Mouse (Mus musculus) ovary, postnatal 10 days (tissue): ENCODE data around the gene Gm11077.

ENCODE experiments used
- DNase-seq: peaks from one replicate; pipeline ENCODE4 v3.0.0; 2022; ENCODE audit warnings: low spot score

Gene Gm11077

DNA sequence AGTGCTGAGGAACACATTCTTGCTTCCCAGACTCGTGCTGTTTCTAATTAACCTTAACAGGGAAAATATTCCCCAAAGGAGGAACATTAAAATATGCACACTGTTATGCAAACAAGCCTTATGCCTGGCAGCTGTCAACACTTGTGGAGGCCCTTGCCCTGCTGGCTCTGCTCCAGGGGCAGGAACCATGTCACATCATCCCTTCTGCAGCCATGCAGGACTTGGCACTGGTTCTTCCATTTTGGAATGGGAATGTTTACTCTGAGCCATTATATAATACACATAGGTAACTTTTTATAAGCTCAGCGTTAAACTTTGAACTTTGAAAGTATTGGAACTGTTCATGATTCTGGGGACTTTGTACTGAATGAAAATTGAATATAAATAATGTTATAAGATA is 18.5 kb downstream of the Gm11077 start:
- no peak for DNase-seq

DNA sequence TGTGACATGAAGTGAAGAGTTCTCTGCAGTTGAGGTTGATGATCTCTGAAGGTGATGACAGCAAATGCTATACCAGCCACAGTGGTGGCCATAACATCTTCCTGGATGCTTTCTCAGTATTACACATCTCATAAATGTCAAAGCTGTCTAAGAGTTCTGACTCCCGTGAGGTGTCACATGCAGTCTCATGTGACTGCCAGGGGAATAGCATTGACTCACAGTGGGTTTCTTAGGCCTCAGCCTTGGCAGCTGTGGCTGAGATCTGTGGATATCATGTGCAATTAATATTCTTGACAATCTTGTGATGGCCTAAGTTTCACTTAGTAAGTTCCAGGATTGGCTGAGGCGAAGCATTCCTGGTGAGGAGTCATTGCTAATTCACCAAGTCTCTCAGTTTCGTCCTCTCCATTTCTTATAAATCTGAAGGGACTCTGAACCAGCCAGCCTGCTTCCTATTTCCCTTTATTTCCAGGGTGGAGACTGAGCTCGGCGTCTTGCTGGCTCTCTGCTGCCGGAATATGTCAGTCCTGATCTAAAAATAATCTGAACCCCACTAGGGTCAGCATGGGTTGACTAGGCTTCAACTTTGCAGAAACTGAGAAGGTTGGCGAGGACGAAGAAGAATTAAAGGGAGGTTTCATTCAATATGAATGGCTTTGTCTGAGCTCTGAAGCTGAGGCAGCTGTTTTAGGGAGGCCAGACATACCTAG is 21.4 kb downstream of the Gm11077 start:
- no peak for DNase-seq

DNA sequence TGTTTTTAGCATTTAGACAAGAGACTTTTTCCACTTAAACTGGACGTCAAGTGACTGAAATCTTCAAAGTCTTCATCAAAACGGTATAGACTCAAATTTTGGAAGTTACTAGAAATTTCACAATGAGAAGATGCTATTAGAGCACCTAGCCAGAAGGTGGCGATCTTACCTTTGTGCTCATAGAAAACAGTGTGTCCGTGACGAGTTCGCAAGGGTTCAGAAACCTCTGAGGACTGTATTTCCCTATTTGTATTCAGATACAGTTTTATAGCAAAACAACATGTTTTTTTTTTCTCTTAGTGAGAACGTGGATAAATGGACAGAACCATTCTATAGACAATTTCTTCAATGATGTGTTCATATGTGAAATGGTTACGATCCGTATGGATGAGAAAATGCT is 37.3 kb downstream of the Gm11077 start:
- no peak for DNase-seq

DNA sequence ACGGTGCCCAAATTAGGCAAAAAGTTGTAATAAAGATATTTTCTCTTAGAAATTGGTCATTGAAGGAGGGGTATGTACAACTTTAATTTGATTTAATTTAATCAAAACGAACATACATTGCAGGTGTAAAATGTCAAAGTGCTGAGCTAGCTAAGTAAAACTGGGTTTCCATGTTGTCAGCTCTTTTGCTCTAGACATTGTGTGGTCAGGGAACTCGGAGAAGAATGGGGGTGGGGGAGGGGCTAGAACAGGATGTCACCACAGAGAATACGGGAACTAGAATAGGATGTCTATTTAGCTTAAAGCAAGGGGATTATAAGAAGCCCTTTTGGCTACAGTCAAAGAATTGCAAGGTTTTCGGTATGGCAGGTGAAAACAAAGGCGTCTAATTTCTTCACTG is 38.2 kb downstream of the Gm11077 start:
- no peak for DNase-seq

DNA sequence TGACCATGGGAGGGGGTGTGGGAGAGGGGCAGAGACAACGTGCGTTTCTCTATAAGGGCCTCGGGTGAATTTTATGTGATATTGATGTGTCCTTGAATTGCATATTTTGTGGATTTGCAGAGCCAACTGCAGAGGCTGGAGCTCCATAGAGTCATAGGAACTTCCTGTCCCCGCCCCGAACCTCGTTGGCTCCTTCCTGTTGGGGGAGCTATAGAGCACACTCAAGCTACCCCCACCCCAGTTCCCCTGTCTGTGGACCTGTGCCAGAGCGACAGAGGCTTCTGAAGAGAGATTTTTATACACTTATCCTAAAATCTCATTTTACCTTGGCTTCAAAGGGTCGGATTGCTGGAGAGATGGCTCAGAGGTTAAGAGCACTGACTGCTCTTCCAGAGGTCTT is 39.1 kb downstream of the Gm11077 start:
- no peak for DNase-seq

DNA sequence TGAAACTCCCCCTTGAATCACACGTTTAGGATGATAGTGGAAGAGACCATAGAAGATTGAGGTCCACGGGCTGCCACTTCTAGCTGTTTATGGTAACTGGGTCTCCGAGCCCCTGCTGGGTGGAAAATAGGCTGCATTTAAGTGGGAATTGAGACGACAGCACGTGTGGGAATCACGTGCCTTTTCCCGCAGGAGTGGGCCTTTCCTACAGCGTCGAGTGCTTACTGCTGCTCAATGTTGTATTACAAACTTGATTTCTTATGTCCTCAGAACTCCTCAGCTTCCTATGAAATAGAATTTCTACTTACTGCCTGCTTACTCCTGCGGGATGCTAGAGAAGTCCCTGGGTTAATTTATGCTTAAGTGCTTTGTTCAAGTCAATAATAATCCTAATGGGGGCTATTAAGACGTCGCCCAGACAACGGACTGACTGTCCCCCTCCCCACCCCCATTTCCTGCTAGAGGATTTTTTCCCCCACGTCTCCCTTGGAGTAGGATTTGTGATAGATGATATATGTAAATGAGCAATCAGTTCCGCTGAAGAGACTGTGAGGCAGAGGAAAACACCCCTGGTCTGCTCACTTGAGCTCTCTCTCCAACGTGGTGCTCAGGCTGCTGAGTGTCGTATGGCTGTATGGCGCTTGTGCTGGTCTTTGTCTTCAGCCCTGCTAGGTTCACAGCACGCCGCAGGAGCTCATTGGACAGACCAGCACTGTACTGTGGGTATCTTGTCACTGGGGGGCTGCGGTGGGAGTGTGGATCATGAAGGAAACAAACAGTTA is 40.0 kb downstream of the Gm11077 start:
- DNase-seq: no peak

DNA sequence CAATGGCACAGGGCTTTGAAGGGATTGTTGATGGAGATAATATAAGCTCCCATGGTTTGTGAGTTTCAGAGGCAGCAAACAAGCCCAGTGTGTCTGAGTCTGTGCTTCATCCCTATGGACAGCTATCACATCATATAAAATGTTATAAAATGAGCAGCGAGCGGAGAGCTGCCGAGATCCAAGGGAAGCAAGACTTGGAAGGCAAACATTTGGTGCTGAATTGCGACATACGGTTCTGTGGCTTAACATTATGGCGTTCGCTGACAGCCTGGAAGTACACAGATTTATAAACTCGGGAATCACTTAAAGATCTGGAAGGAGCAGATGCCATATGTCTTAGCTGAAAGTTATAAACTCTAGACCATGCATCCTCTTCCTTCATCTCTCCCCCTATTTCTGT is 47.2 kb downstream of the Gm11077 start:
- DNase-seq: no peak

DNA sequence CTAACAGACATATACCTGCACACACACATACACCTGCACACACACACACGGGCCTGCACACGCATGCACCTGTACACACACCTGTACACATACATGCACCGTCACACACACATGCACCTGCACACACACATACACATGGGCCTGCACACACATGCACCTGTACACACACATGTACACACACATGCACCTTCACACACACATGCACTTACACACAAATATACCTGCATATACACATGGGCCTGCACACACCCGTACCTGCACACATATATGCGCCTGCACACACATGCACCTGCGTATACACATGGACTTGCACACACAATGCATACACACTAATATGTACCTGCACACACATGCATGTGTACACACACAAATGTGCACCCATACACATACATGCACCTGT is 53.4 kb downstream of the Gm11077 start:
- DNase-seq: no peak

DNA sequence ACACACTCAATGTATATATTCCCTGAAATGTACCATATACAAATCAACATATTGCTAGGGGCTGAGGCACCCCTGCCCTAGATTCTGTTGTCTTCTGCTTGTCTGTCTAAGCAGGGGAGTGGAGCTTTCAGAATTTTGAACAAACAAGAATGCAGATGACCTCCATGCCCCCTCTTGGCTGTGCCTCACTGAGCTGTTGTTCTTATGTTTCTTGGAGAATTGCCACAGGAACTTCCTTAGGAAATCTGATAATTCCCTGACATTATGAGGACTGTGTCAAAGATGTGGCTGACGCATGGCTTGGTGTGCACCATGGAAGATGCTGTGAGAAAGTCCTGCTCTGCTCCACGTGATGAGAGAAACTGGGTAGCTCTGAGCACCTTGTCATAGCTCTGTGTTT is 57.0 kb downstream of the Gm11077 start:
- no peak for DNase-seq

DNA sequence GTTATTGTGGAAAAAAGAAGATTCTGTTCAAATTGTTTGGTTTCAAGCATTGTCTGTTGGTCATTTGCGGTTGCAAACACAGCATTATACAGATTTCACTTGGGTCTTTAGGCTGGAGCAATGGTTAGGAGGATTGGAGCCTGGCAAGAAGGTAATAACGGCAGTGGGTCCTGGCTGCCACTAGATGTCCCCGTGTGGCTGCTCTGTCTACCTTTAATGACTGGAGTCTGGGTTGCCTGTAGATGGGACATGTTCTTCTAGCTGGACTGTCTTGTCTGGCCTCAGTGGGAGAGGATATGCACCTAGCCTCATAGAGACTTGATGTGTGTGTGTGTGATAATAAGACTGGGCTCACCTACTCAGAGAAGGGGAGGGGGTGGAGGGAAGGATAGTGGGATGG is 60.8 kb downstream of the Gm11077 start:
- no peak for DNase-seq

DNA sequence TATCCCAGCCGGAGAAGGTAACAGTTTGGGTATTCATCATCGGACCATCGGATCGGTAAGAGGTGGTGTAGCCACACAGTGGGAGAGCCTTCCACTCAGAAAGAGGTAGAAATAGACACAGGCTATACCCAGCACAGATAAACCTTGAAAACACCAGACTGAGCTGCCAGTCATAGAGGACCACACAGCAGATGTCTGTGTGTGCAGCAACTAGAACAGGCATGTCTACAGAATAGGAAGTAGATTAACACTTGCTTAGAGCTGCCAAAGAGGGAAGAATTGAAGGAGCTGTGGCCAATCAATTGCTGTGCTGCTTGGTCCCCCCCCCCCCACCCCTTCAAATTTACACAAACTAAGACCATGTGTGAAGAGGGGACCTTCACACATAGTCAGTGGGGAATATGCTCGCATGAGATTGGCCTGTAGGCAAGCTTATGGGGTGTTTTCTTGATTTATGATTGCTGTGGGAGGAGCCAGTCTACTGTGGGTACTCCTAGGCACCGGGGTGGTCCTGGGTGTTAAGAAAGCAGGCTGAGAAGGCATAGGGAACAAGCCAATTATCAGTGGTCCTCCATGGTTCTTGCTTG is 64.7 kb downstream of the Gm11077 start:
- no peak for DNase-seq

DNA sequence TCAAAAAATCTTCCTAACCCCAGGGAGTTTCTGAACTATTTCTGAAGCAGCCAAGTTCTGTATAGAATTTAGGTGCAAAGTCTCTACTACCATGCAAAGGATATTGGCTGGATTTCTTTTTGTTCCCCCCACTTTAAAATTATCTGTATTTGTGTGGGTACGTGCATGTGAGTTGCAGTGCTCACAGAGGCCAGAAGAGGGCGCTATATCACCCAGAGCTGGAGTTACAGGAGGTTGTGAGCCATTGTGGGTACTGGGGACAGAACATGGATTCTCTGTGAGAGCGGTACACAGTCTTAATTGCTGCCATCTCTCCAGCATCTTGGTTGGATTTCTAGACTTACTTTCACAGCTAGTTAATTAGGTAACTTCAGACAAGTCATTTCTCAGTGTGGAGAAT is 69.8 kb downstream of the Gm11077 start:
- DNase-seq: no peak

DNA sequence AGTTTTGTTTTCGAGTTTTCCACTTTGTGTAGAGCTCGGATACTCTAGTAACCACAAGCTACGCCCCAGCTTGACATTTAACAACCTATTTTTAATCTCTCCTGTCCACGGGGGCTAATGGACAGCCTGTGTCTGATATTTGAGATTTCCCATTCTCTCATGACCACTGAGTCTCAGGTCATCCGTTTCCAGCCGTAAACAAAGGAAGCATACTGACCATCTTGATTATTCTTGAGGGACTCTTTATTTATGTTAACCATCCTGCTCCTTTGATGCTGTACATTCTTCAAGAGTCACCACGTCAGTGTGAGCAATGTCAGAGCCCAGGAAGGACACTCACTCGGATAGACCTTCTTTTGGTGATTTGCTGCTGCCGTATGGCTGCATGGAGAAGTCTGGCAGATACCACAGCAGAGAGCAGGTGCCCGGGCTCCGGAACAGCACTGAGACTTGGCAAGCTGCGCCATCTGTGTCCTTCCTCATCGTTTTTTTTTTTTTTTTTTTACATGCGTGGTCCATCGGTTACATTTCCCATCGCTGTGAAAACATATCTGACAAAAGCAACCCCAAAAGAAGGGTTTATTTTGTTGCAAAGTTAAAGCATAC is 70.5 kb downstream of the Gm11077 start:
- DNase-seq: no peak

DNA sequence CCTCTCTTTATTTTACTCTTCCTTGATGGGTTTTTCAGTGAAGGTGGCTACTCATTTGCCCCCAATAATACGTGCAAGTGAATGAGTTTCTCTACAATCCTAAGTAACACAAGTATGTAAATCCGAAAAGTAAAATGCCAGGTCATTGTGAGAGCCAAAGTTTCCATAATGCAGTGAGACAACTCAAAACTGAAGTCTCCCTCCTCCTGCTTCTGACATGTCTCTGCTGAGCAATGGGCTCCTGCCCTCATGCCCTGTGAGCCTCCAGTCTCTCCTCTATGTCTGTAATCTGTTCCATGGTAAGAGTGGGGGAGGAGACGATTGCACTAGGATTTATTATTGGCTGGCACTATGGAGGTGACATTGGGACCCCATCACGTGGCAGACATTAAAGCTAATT is 71.5 kb downstream of the Gm11077 start:
- no peak for DNase-seq
